Mouse (Mus musculus): ENCODE data around the gene Gm11985.

Gene Gm11985

DNA sequence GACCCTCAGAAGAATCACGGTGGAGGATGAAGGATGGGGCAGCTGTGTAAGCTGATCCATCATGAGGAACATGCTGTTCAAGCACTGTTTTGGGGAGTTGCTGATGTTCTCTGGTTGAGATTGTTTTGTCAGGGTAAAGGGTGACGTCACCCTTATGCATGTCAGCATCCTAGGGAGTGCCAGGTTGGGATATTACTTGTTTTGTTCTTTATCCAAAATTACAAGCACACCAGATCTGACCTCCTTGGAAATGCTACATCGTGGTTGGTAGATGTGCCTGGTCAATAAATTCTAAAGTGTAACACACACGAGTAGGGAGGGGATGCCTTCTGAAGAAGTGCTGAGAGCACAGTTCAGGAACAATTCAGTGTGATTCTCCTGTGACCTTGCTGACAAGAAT is 31.9 kb downstream of the Gm11985 start:
- DNase-seq (ENCODE audit: low read depth, low spot score) = no peak

DNA sequence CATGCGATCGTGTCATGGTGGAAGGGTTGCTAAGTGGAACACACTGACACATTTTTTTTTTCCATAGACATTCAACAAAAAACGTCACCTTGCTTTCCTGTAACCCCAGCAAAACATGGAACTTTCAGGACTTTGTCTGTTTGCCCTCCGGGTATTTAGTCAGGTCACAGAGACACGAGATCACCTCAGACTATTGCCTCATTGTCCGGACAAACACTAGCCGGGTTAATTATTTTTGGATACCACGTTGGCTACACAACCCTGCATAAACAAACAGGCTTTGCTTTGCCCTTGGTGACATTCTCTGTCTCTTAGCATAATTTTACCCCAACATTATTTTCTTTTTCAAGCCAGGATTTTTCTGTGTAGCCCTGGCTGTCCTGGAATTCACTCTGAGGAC is 35.3 kb downstream of the Gm11985 start:
- DNase-seq (ENCODE audit: low read depth, low spot score) = no peak

DNA sequence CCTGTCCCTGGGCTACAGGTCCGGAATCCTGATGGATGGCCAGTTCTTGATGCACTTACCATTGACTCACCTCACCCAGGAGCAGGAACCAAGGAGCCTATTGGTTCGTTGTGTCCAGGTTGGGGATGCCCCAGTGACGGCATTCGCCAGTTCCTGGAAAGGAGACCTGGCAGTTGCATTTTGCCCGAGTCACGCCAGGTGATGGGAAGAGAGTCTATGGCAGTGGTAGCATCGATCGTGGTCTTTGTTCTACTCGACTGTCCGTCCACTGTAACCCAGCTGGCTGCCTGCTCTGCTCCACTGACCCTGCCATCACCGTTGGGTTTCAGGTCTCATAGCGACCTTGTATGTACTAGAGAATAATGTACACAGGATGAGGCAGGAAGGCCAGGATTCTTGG is 36.0 kb downstream of the Gm11985 start:
- no peak for DNase-seq (ENCODE audit: low read depth, low spot score)

DNA sequence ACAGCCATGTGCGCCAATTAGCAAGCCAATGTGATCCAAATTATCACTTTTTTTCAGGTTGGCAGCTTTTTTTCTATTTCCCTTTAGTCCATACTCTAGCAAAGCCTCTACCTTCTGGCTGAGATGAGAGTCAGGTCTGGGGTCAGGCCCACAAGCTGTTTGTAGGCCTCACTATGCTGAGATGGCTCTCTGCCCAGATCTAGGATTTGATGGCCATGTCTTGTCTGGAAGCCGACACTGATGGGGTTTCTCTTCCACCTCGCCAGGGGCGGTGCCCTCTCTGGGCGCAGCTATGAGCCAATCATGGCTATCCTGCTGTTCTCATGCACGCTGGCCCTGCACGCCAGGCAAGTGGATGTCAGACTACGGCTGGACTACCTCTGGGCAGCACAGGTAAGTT is 37.9 kb downstream of the Gm11985 start:
- DNase-seq (ENCODE audit: low read depth, low spot score) = no peak

DNA sequence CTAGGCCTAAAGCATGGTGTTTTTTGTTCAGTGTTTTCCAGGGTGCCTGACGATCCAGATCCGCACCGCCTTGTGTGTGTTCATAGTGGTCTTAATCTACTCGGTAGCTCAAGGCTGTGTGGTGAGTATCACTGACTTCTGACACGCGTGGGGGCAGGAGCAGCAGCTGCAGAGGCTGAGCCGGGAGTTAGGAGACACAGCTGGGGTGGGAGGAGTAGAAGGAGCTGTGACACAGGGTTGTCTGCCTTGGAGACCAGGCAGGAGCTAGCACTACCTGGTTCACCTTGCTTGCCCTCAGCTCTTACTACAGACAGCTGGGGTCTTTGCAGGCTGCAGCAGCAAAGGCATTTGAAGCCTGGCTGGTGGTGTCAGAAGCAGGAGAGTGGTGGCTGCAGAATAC is 38.9 kb downstream of the Gm11985 start:
- DNase-seq (ENCODE audit: low read depth, low spot score) = no peak

DNA sequence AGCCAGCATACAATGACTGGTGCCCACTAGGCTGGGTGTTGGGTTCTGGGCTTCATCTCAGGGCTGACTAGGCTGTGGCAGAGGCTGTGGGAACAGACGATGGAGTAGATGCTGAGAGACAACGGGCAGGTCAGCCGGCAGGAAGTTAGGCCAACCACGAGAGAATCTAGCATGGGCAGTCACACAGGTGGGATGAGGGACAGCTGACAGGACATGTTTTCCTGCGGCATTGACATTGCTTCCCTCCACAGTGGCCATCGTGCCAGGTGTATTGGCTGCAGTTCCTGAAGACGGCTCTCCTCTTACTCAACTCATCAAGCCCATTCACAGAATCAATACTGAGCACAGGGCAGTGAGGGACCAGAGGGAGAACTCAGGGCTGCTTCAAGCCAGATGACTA is 40.4 kb downstream of the Gm11985 start:
- no peak for DNase-seq (ENCODE audit: low read depth, low spot score)

DNA sequence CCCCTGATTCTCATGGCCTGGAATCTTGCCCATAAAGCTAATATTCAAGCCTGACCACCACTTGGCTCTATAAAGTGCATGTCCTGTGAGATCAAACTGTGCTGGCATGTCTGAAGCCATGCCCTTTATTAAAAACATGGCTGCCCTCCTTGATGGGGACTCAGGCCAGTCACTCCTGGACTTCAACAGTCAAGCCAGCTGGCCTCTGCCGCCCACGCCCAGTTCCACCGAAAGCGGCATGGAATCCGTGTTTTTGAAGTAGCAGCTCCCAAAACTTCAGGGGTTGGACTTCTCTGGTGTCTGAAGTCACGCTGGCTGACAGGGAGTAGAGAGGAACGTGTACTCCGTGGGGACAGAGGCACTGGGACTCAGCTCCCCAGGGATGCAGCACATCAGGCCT is 40.8 kb downstream of the Gm11985 start:
- no peak for DNase-seq (ENCODE audit: low read depth, low spot score)

DNA sequence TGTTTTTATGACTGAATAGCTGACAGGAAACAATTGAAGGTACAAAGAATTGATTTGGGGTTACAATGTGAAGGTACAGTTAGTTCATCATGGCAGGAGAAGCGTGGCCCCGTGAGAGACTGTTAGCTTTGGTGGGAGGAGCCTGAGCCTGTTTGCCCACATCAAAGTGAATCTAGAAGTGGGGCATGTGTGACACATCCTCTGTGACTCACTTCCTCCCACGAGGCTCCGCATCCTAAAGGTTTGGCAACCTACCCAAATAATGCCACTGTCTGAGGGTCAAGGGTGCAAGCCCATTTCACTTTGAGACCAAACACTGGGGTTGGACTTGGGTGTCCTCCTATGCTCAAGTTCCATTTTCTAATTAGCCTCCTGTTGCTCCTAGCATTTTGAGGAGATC is 43.1 kb downstream of the Gm11985 start:
- DNase-seq (ENCODE audit: low read depth, low spot score) = peak; percentile 51

DNA sequence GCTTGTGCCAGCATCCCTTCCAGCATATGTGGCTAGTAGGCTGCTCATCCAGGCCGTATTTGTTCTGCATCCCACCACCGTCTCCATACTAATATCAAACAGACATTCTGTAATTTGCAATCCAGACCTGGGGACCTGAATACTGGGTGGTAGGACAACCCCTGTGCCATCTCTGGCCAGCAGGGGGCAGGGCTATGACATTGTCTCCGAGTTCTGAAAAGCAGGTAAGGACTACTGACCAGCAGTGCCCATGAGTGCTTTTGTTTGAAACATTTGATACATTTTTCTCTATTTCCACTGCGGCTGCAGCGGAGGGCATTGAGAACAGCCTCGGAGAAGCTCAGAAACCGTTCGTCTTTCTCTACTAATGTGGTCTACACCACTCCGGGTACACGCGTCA is 44.0 kb downstream of the Gm11985 start:
- DNase-seq (ENCODE audit: low read depth, low spot score) = no peak

DNA sequence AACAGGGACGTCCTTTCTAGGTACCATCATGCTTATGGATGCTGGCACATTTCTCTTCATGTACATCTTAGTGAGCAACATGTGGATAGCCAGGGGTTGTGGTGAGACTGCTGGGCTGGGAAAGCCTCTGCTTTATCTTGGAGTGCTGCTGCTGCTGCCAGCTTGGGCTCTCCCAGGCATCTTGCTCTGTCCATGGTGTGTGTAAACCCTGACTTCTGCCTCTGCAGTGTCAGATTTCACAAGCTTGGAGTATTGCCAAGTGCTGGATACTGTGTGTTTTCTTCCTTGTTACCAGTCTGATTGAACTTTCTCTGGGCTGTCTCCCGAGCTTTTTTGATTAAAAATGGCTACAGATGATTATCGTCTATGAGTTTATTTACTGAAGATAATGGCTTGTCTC is 45.6 kb downstream of the Gm11985 start:
- peak; percentile 80 for DNase-seq (ENCODE audit: low read depth, low spot score)

DNA sequence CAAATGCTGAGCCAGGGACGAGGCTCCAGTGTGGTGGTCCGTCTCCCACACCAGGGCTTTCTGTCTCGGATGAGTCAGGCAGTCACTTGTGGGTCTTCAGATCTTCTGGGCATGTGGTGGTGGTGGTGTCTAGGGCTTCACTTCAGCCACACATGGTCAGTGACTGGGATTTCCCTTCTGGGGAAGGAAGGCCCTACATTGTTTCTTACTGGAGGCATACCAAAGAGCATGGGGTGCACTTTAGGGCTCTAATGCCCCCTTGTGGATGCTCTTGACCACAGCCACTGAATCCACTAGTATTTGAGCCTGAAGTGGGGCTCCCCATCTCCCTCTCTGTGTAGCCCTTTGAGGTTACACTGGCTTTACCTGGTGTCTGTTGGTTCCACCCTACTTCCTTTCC is 47.9 kb downstream of the Gm11985 start:
- DNase-seq (ENCODE audit: low read depth, low spot score) = peak; percentile 59

DNA sequence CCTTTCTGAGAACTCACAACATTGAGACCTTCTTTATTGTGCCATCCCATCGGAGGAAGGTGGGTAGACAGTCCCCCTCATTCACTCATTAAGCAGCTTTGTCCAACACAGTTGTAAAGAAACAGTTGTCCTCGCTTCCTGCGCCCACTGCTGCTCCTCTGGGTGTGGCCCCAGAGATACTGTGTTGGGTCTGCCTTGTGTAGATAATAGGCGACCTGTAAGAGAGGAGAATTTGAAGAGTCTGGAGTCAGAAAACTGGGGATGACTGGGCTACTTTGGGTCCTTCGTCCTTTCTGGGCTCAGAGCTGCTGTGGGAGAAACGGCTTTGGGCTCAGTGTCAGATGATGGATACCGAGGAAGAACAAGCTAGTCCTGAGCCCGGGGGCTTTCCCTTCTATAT is 50.0 kb downstream of the Gm11985 start:
- no peak for DNase-seq (ENCODE audit: low read depth, low spot score)

DNA sequence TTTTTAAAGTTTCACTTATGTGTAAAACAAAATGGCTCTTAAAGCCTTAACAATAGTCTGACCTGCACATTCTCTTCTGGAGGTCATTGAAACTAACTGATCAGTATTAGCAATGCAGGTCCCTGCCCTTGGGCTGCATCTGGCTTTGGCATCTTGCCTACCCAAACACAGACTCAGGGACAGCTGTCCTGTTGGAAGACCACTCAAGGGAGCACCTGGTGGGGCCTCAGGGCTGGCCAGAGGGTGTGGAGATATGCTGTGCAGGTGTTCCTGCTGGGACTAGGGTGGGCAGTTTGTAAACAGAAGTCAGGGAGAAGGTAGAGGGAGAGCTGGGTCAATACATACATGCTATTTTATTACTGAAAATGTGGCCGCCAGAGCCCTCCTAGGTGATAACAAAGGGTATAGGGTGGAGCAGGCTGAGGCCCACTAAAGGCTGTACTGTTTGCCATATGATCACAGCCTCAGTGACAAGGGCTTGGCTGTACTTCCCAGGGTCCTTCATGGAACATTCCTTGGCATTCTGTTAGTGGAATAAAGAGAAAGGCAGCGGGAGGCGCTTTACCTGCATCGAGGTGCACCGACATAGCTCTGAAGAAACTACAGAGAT is 52.0 kb downstream of the Gm11985 start:
- no peak for DNase-seq (ENCODE audit: low read depth, low spot score)

DNA sequence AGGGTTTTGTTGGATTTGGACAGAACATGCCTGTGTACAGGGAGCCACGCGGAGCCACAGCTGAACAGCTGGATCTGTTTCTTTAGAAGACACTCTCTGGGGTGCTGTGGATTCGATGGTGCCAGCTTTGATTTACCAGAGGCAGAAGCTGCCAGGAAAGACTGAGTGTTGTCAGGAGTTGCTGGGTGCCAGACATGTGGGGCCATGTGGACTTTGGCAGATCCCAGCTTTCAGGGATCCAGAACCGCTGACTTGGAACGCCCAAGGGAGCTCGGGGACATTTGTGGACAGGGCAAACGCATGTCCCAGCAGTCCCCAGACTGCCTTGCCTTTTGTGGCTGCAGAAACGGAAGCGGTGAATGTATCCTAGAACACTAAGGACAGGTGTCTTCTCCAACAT is 52.6 kb downstream of the Gm11985 start:
- DNase-seq (ENCODE audit: low read depth, low spot score) = no peak

DNA sequence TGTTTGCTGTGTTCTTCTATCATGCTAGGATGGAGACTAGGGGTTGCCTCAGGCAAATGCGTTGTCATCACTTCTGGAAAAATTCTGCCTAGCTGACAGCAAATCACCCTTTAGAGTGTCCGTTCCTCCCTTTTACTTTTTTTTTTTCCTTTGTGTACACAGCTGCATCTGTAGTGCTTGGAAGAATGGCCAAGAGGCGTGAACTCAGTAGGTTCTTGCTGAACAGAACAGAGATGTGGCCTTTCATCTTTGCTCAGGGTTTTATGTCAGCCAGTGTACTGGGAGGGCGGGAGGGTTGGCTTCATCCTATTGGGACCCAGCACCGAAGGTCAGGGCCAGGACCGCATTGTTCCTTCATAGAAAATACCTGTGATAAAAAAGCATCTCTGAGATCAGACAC is 53.1 kb downstream of the Gm11985 start:
- peak; percentile 9 for DNase-seq (ENCODE audit: low read depth, low spot score)

DNA sequence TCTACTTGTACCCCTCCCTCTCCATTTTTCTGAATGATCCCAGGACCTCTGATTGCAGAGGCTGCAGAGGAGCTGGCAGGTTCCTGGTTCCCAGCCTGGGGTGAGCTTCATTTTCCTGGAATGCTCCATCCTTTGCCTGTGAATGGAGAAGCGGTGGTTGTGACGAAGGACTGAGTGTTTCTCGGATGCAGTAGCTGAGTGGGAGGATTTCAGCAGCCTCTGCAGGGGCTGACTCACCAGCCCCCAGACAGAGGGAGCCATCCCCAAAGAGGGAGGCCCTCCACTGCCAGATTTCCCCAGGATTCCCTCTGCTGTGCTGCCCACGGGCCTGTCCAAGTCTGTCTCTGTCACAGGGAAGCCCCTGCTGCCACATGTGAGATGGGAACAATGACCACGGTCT is 54.0 kb downstream of the Gm11985 start:
- no peak for DNase-seq (ENCODE audit: low read depth, low spot score)

DNA sequence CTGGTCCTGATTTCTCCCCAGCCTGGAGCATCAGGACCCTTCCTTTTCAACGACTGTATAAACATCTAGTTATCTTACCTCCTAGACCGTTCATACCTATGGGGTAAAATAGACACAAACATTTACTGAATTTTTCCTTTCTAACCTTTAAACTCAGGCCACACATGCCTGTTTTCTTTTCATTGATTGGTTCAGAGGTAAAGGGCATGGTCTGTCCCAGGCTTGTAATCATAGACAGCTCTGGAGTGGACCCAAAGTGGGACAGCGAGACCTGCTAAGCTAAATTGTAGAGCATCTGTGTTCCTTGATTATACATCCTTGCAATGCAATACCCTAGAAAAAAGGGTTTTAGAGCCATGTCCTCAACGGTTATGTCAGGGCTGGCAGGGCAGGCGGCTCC is 54.6 kb downstream of the Gm11985 start:
- no peak for DNase-seq (ENCODE audit: low read depth, low spot score)
